9 mouse cellular contexts compared by ENCODE assay signal in genomic region chr17:88641012-88641411, GRCm38 (mm10). TPM values are rescaled to one million over a fixed set of nuclear protein-coding genes. Genes with fewer than 3 reads are reported as not detected.
A peak's percentile ranks its signal among the peaks of the same experiment; 100 is the strongest.
DNase-seq lines count a peak whose midpoint lies in the region; ATAC-seq and TF ChIP-seq lines count a peak whose summit lies in the region.
"Had no signal": no experiment of that assay in that cellular context is flagged by ENCODE, and none has a peak within 500 bp of the region (broad histone marks: within the 10 kb centered on the region; RNA-seq: fewer than 3 reads in every experiment).

No protein-coding gene starts in this region.

- peaks cover under 1% of the 10 kb centered on the region; the same call in 1 of the 2 replicates for H3K36me3 ChIP-seq in E14TG2a.4 (ENCODE audit: insufficient read depth, low read length)
- peaks cover 23% of the 10 kb centered on the region for H3K36me3 ChIP-seq in heart, postnatal 0 days (replicated peaks; ENCODE audit: control insufficient read depth, insufficient read depth, low read length)
- H3K36me3 ChIP-seq in lung, embryonic 15.5 days, result peaks cover 24% of the 10 kb centered on the region

- peaks cover 10% of the 10 kb centered on the region for H3K27me3 ChIP-seq in E14TG2a.4 (ENCODE audit: insufficient read depth, low read length)
- H3K27me3 ChIP-seq in heart, postnatal 0 days (ENCODE audit: control insufficient read depth, insufficient read depth, low read length), result no peaks in the 10 kb centered on the region
- no peaks in the 10 kb centered on the region for H3K27me3 ChIP-seq in lung, embryonic 15.5 days

- H3K9me3 ChIP-seq in E14TG2a.4 (ENCODE audit: low read length), result no peaks in the 10 kb centered on the region
- no peaks in the 10 kb centered on the region for H3K9me3 ChIP-seq in heart, postnatal 0 days (replicated peaks; ENCODE audit: control insufficient read depth, low read length)
- no peaks in the 10 kb centered on the region for H3K9me3 ChIP-seq in lung, embryonic 15.5 days

- WGBS in heart, postnatal 0 days, result 24% methylated on average over 6 of the region's 6 CpGs
- WGBS in lung, embryonic 15.5 days, result 22% methylated on average over 6 of the region's 6 CpGs

- no peak for ATAC-seq in heart, postnatal 0 days (ENCODE audit: insufficient read depth, low read depth)
- ATAC-seq in lung, embryonic 15.5 days (ENCODE audit: borderline replicate concordance, extremely low read depth, low FRiP score, low TSS enrichment), result peak; percentile 67; the same call in 1 of the 2 replicates
- no peak for ATAC-seq in erythroblast, adult 5-6 weeks (replicated peaks; ENCODE audit: low FRiP score, poor library complexity, severe bottlenecking)

- H3K27ac ChIP-seq in heart, postnatal 0 days (ENCODE audit: low read depth), result no peak overlapping the region
- no peak overlapping the region for H3K27ac ChIP-seq in lung, embryonic 15.5 days

- peaks cover 20% of the 10 kb centered on the region for H3K4me1 ChIP-seq in E14TG2a.4 (replicated peaks; ENCODE audit: low read depth, low read length)
- no peaks in the 10 kb centered on the region for H3K4me1 ChIP-seq in heart, postnatal 0 days (ENCODE audit: control insufficient read depth, insufficient read depth)
- H3K4me1 ChIP-seq in lung, embryonic 15.5 days, result 0 out of 2 replicates have a peak, but pooled peaks cover 2% of the 10 kb centered on the region

- peak; percentile 68 for DNase-seq in adrenal gland, adult 2 months
- DNase-seq in embryo, embryonic 11.5 days (ENCODE audit: low read depth, low spot score), result peak; percentile 41
- peak; percentile 69 for DNase-seq in heart, postnatal 0 days (ENCODE audit: low spot score)
- DNase-seq in layer of hippocampus, adult 18-20 months (ENCODE audit: low spot score in 2 of 2), result peak; percentile 30 to 86
- peak; percentile 59 for DNase-seq in right cerebral cortex, postnatal 25 days

- H3K4me3 ChIP-seq in E14TG2a.4 (replicated peaks; ENCODE audit: low read length), result no peak overlapping the region
- H3K4me3 ChIP-seq in heart, postnatal 0 days (ENCODE audit: low read depth, low read length), result no peak overlapping the region
- H3K4me3 ChIP-seq in lung, embryonic 15.5 days, result no peak overlapping the region

- H3K4me2 ChIP-seq in heart, postnatal 0 days (ENCODE audit: low read depth, low read length), result no peak overlapping the region
- H3K4me2 ChIP-seq in lung, embryonic 15.5 days, result no peak overlapping the region

- peak; percentile 85 for TF ChIP-seq CTCF in E14TG2a.4 (conservative IDR thresholded peaks at IDR 0.05; ENCODE audit: low read length)
- TF ChIP-seq CTCF in heart, postnatal 0 days (IDR thresholded peaks at IDR 0.05; ENCODE audit: low read depth), result peak; percentile 84

- H3K9ac ChIP-seq in heart, postnatal 0 days (replicated peaks; ENCODE audit: low read depth, low read length), result no peak overlapping the region
- no peak overlapping the region for H3K9ac ChIP-seq in lung, embryonic 15.5 days

- no peak for TF ChIP-seq EP300 in heart, postnatal 0 days (IDR thresholded peaks at IDR 0.05; ENCODE audit: low read depth)

RNA-seq across cellular contexts. Expression of gene Gtf2a1l, which starts 27.4 kb away (rescaled TPM):
- under 1 TPM in 1 of 2 experiments, not detected in 1; 0.17 TPM for total RNA-seq in adrenal gland, adult 2 months (2021)
- polyA plus RNA-seq in adrenal gland, adult 2 months (2012; rRNA removed), result not detected in 2 replicates
- total RNA-seq in heart, postnatal 0 days (2014; rRNA removed; ENCODE audit: low replicate concordance), result not detected in 2 replicates
- not detected in 2 replicates for polyA plus RNA-seq in heart, postnatal 0 days (2015; fragmentation: Nextera tagmentation; extraction: Ambion mirVana)
- under 1 TPM in 1 of 2 experiments, not detected in 1; 0.35 TPM for total RNA-seq in layer of hippocampus, adult 18-20 months (2021)
- 0.12 and 0.15 TPM in 2 replicates for polyA plus RNA-seq in lung, embryonic 15.5 days (2015; fragmentation: Nextera tagmentation; extraction: Ambion mirVana)
- total RNA-seq in erythroblast, adult 5-6 weeks (2015; ENCODE audit: low replicate concordance), result not detected in 2 replicates
- not detected in 2 replicates for total RNA-seq in erythroblast, adult 5-6 weeks (2017; ENCODE audit: low replicate concordance)
- polyA plus RNA-seq: heart, embryonic 14.5 days had no signal

RNA-seq across cellular contexts. Expression of gene Ston1, which starts 43.5 kb away (rescaled TPM):
- total RNA-seq in adrenal gland, adult 2 months (2021), result 10 to 100 TPM; 39.0 to 46.7 TPM
- 7.8 and 13.6 TPM in 2 replicates for polyA plus RNA-seq in adrenal gland, adult 2 months (2012; rRNA removed)
- 4.2 and 9.0 TPM in 2 replicates for total RNA-seq in heart, postnatal 0 days (2014; rRNA removed; ENCODE audit: low replicate concordance)
- 3.9 and 4.1 TPM in 2 replicates for polyA plus RNA-seq in heart, postnatal 0 days (2015; fragmentation: Nextera tagmentation; extraction: Ambion mirVana)
- 1 to 10 TPM; 9.5 to 9.8 TPM for total RNA-seq in layer of hippocampus, adult 18-20 months (2021)
- polyA plus RNA-seq in lung, embryonic 15.5 days (2015; fragmentation: Nextera tagmentation; extraction: Ambion mirVana), result 6.6 and 8.4 TPM in 2 replicates
- not detected in 2 replicates for total RNA-seq in erythroblast, adult 5-6 weeks (2015; ENCODE audit: low replicate concordance)
- total RNA-seq in erythroblast, adult 5-6 weeks (2017; ENCODE audit: low replicate concordance), result not detected in 2 replicates
